Mouse (Mus musculus) heart, adult 2 months (tissue): Measurements from ENCODE around the gene Sympk.

Experiments used
- CTCF ChIP-seq: fragments of 200-600 bp; IDR thresholded peaks from 2 replicates; pipeline ENCODE4 v1.8.1; 2022; ENCODE audit warnings: antibody characterized with exemption, mild to moderate bottlenecking, moderate library complexity
- POLR2A ChIP-seq: fragments of 200-500 bp; IDR thresholded peaks from 2 replicates; pipeline ENCODE4 v1.6.1; 2011; ENCODE audit warnings: mild to moderate bottlenecking, low read depth, low read length, control low read depth; ENCODE audit not compliant: insufficient read depth

DNA sequence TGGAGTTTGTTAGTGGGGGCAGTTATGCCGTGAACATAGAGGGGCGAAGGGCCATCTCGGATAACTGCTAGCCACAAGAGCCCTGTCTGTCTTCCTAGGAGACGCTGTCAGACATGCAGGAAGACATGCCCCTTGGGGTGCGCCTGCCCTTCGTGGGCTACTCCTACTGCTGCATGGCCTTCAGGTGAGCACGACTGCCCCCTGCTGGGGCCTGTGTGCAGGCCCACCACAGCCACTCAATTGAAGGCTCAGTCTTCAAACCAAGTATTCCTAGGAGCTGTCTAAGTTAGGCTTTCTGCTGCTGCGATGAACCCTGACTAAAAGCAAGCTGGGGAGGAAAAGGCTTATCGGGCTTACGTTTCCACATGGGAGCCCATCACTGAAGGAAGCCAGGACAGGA is 64.6 kb downstream of the Sympk start:
- no peak for TF ChIP-seq POLR2A
- peak; percentile 98 for TF ChIP-seq CTCF
